In genomic region chr16:21946761-21947715, GRCm38 (mm10) we compare ENCODE assay signal across 8 mouse cellular contexts. TPM values are rescaled to one million over a fixed set of nuclear protein-coding genes. Genes with fewer than 3 reads are reported as not detected.
DNase-seq lines count a peak whose midpoint lies in the region; ATAC-seq lines count a peak whose summit lies in the region.

TSS of gene Tmem41a (minus strand) at chr16:21947552.

- H3K4me1 ChIP-seq in forebrain, embryonic 14.5 days (ENCODE audit: control insufficient read depth, insufficient read depth, low read length) = peaks cover 5% of the 10 kb centered on the region; the same call in 1 of the 2 replicates
- H3K4me1 ChIP-seq in neural tube, embryonic 15.5 days = peaks cover 9% of the 10 kb centered on the region

- under 1% methylated on average over 63 of the region's 63 CpGs for WGBS in forebrain, embryonic 14.5 days
- 2% methylated on average over 63 of the region's 63 CpGs for WGBS in neural tube, embryonic 15.5 days

- H3K27me3 ChIP-seq in forebrain, embryonic 14.5 days (replicated peaks; ENCODE audit: control insufficient read depth, insufficient read depth, low read length) = no peaks in the 10 kb centered on the region
- H3K27me3 ChIP-seq in neural tube, embryonic 15.5 days (replicated peaks) = no peaks in the 10 kb centered on the region

- DNase-seq in ES-CJ7 (ENCODE audit: low read depth, low spot score) = peak; percentile 86
- peak; percentile 93 for DNase-seq in cerebellum, adult 11 months
- DNase-seq in forebrain, embryonic 14.5 days (ENCODE audit: low spot score) = peak; percentile 87
- DNase-seq in heart, postnatal 14 days = peak; percentile 92 to 93
- peak; percentile 88 for DNase-seq in layer of hippocampus, adult 11-12 months (ENCODE audit: low spot score)
- peak; percentile 89 to 90 for DNase-seq in lung, adult 18-20 months
- peak; percentile 87 for DNase-seq in testis, postnatal 14 days (ENCODE audit: low spot score)

- peak within 1 kb of the TSS; percentile 68 for H3K4me3 ChIP-seq in forebrain, embryonic 14.5 days (ENCODE audit: low read depth, low read length)
- peak within 1 kb of the TSS; percentile 80 for H3K4me3 ChIP-seq in neural tube, embryonic 15.5 days (replicated peaks)

- peak within 1 kb of the TSS; percentile 65; the same call in 1 of the 2 replicates for H3K27ac ChIP-seq in forebrain, embryonic 14.5 days (ENCODE audit: low read depth, low read length)
- peak within 1 kb of the TSS; percentile 85 for H3K27ac ChIP-seq in neural tube, embryonic 15.5 days (replicated peaks)

- no peaks in the 10 kb centered on the region for H3K36me3 ChIP-seq in forebrain, embryonic 14.5 days (ENCODE audit: control insufficient read depth, insufficient read depth, low read length)
- no peaks in the 10 kb centered on the region for H3K36me3 ChIP-seq in neural tube, embryonic 15.5 days

- H3K4me2 ChIP-seq in forebrain, embryonic 14.5 days (ENCODE audit: low read length) = peak within 1 kb of the TSS; percentile 78
- peak within 1 kb of the TSS; percentile 85 for H3K4me2 ChIP-seq in neural tube, embryonic 15.5 days

- ATAC-seq in forebrain, embryonic 14.5 days = peak; percentile 98
- peak; percentile 99 for ATAC-seq in neural tube, embryonic 15.5 days (ENCODE audit: low FRiP score)

- no peaks in the 10 kb centered on the region for H3K9me3 ChIP-seq in forebrain, embryonic 14.5 days (replicated peaks; ENCODE audit: control insufficient read depth, low read length)
- no peaks in the 10 kb centered on the region for H3K9me3 ChIP-seq in neural tube, embryonic 15.5 days (replicated peaks)

- intact Hi-C loops in heart, postnatal 14 days (cut with DNase I) = loop anchor here (5.0 kb wide), 1 partner anchor 60 kb away; the partner anchor contains the start of gene Senp2

- H3K9ac ChIP-seq in forebrain, embryonic 14.5 days (ENCODE audit: low read length) = peak within 1 kb of the TSS; percentile 75
- H3K9ac ChIP-seq in neural tube, embryonic 15.5 days (replicated peaks) = peak within 1 kb of the TSS; percentile 79

RNA-seq across cellular contexts. Expression of gene Tmem41a, which starts in this region (rescaled TPM):
- polyA plus RNA-seq in forebrain, embryonic 14.5 days (2014; fragmentation: Nextera tagmentation; extraction: Ambion mirVana) = 30.9 and 33.5 TPM in 2 replicates
- total RNA-seq in heart, postnatal 14 days (2021) = 10 to 100 TPM in 1 of 2 experiments, 1 to 10 TPM in 1; 9.6 to 11.9 TPM
- 48.7 and 50.1 TPM in 2 replicates for polyA plus RNA-seq in neural tube, embryonic 15.5 days (2015; fragmentation: Nextera tagmentation; extraction: Ambion mirVana)

Comparison
In these comparisons a context has a peak if more than half of its experiments do, and no peak if none do; other contexts are left out.
1. Peak in every context shown above with its lines: DNase-seq, ATAC-seq, H3K4me3 ChIP-seq and H3K27ac ChIP-seq.